Mouse (Mus musculus): ENCODE data around the gene Tmprss9.

DNA sequence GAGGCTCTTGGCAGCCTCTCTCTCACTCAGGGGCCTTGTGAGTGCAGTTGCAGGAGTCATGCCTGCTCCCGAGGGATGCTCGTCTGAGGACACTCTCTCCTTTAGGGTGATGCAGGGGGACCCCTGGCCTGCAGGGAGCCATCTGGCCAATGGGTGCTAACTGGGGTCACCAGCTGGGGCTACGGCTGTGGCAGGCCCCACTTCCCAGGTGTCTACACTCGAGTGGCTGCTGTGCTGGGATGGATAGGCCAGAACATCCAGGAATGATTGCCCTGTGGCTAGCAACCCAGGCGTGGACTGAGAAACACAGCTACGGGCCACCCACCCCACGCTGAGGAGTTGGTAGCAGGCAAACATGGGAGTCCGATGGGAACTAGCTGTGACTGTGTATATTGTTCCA lies 27.4 kb downstream of the Tmprss9 start:
- TF ChIP-seq GATA1 (IDR thresholded peaks at IDR 0.05; ENCODE audit: low read length) = no peak
- TF ChIP-seq TAL1 (IDR thresholded peaks at IDR 0.05; ENCODE audit: low read length) = no peak

All from erythroblast, embryonic 14.5 days (primary cell).